Mouse (Mus musculus): ENCODE measurements around the gene Tmprss12.
"Not testable (repeated sequence)": the region's sequence is repeated elsewhere in the genome, so short reads cannot be mapped to it uniquely, and the experiment has no call there.

Tmprss12 gene

DNA sequence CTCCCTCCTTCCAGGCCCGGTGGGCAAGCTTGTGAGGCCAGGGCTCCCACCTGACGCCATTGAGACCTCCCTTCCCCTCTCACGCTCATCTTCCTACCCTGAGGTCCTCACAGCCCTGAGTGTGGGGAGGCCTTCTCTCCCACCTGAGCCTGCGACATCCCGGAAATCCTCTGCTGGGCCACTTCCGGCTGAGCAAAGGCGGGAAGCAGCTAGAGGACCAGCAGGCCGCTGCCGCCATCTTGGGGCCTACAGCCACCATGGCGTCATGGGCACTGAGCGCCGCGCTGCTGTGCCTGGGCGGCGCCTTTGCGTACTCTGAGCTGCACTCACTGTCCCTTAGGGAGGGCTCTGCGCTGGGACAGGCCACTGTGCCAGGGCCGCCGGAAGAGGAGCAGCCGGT, at the start of gene Tmprss12:
TSS of gene Tmprss12 (plus strand) at position 212 of the 400 bp plus-strand sequence.
- DNase-seq: no peak

GRCm38 (mm10) chr15:100231616-100232525, 48.8 kb upstream of the Tmprss12 start:
- DNase-seq: no peak

DNA sequence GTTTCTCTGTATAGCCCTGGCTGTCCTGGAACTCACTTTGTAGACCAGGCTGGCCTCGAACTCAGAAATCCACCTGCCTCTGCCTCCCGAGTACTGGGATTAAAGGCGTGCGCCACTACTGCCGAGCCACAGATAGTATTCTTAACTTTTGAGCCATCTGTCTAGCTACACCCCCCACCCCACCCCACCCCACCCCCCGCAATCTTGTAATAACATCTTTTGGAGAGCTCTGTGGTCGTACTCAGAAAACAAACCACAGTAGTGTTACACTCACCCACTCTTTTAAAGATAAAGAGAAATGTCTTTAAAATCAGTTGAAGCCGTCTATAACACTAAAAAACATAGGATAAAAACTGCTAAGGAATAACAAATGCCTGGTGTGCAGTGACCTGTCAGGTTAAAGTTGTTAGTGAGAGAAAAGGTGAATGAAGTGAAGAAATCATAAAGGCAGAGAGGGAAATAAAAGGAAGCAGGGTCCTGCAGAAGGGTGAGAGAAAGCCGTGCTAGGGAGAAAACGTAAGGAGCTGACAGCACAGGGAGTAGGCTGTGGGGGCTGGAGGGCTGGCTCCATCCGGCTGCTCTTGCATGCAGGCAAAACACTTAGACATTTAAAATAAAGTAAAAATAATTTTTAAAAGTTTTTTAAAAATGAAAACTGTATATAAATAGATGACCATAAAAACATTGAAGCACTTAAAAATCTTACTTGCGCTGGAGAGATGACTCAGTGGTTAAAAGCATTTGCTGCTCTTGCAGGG, 45.2 kb upstream of the Tmprss12 start:
- DNase-seq: no peak

- DNase-seq: no peak
Observed at GRCm38 (mm10) chr15:100236952-100237351, 43.7 kb upstream of the Tmprss12 start.

- DNase-seq: no peak
Observed at GRCm38 (mm10) chr15:100241780-100242179, 38.9 kb upstream of the Tmprss12 start.

- DNase-seq: no peak
Observed at GRCm38 (mm10) chr15:100245951-100246350, 34.7 kb upstream of the Tmprss12 start.

GRCm38 (mm10) chr15:100247296-100247695, 33.3 kb upstream of the Tmprss12 start:
- DNase-seq: no peak

- no peak for DNase-seq
Observed at GRCm38 (mm10) chr15:100248665-100249433, 31.8 kb upstream of the Tmprss12 start.

GRCm38 (mm10) chr15:100251153-100251780, 29.4 kb upstream of the Tmprss12 start:
- peak; percentile 23 to 74 for DNase-seq

- no peak for DNase-seq
Observed at GRCm38 (mm10) chr15:100256386-100256785, 24.3 kb upstream of the Tmprss12 start.

DNA sequence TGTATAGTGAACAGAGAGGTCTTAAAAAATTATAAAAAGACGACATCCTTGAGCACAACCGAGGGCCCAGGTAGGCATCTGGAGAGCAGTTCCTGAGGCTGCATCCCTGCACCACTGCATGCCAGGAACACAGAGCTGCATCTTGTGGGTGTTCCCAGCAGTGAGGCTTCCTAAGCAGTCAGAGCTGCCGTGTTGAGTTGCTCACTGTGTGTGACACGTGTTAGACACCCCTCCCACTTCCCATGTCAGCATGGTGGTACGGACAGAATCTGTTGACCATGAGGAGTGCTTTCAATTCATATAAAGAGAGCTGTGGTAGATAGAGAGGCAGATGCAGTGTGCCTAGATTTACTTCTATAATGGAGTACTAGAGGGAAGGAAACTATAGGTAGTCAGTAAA, 23.3 kb upstream of the Tmprss12 start:
- no peak for DNase-seq

- DNase-seq: peak in 1 of 2 experiments; percentile 58
Observed at GRCm38 (mm10) chr15:100258646-100259425, 21.8 kb upstream of the Tmprss12 start.

- DNase-seq: not testable (repeated sequence)
Observed at GRCm38 (mm10) chr15:100260351-100260750, 20.3 kb upstream of the Tmprss12 start.

GRCm38 (mm10) chr15:100263246-100263905, 17.3 kb upstream of the Tmprss12 start:
- no peak for DNase-seq

DNA sequence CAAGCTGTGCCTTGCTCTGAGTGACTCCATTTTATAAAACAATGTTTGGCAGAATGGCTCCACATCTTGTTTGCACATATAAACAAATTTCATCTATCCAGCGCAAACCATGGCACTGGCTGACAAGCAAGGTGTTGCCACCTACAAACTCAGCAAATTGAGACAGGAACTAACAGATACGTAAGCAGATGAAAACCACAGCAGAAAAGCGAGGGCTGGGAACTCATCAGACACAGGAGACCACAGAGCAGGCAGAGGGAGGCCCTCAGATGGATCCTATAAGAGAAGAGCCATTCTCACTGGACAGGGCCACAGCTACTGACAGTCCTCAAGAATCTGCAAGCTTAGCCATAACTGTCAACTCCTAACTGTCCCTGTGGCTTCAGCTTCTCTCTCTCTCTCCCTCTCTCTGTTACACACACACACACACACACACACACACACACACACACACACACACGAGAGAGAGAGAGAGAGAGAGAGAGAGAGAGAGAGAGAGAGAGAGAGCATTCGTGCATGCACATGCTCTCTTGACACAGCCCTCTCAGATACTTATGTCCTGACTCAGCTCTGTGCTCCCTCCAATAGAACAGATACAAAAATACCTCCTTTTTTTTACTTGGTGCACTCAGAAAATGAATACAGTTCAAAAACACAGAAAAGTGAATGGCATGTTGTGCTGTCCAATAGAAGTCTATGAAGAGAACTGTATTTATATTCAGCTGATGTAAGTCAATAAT, 14.9 kb upstream of the Tmprss12 start:
- DNase-seq: no peak

- no peak for DNase-seq
Observed at GRCm38 (mm10) chr15:100268916-100269315, 11.7 kb upstream of the Tmprss12 start.

DNA sequence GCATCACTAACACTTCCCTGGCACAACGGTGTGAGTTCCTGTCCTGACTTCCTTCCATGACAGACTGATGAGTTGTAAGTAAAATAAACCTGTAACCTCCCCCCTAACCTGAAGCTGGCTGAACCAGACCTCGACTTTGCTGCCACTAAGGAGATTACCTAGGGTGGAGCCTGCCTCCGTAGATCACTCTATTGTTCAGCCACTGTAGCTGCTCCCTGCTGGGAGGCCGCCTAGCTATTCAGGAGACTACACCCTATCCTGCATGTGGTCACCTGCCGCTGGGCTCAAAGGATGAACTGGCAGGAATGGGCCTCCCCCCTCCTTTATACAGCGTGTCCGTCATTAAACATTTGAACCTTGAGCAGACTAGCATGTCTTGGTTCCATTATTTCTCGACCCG, 10.9 kb upstream of the Tmprss12 start:
- no peak for DNase-seq

GRCm38 (mm10) chr15:100270609-100271008, 10.0 kb upstream of the Tmprss12 start:
- not testable (repeated sequence) for DNase-seq

DNA sequence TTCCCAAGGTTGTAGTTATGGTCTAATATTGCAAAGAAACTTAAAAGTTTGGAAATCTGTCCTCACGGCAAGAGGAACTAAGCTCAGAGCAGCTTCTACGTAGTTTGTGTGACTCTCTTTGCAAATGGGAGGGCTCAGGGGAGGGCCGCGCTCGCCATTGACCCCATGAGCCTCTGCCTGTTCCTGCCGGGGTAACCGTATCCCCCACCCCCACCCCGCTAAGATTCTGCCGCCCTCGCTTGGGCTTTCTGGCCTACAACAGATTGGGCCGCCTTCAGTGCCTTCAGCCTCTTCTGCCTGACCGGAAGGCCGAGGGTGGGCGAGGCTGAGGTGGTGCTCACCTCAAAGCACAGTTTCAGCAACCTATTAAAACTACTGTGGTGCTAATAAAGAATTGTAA, 9.2 kb upstream of the Tmprss12 start:
- DNase-seq: no peak

- not testable (repeated sequence) for DNase-seq
Observed at GRCm38 (mm10) chr15:100273791-100274308, 6.8 kb upstream of the Tmprss12 start.
